Mouse (Mus musculus) heart, adult 11 months (tissue): Measurements from ENCODE around the gene Ovol1.

Source experiments
- DNase-seq: peaks from one replicate; pipeline ENCODE4 v3.0.0; 2022

Gene Ovol1

DNA sequence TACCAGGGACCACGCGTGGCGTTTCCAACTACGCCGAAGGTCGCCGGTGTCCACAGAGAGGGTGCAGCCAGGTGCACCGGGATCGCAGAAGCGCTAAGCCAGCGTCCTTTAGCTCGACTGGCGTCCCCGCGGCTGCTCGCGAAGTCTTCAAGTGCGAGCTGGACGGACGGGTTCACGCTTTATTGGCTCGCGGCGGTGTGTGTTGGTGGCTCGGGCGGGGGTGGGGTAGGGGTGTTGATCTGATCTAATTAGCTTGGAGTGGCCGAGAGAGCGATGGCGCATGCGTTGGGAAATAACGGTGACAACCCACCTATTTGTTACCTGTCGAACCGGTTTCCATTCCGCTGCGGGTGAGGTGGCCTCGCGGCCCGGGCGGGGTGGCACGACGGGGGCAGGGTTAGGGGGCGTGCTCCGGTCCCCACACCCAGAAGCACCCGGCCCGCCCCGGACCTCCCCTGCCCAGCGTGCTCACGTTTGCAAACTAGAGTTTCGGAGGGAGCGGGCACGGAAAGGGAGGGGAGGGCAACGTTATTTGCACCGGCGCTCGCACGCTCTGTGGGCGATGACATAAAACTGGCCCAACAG is at the start of gene Ovol1:
Gene Ovol1 (minus strand): TSS at position 190 of the 585 bp plus-strand sequence.
- no peak for DNase-seq

GRCm38 (mm10) chr19:5609547-5610404 is 49.3 kb upstream of the Ovol1 start, which contains the start of gene Kat5:
Gene Kat5, minus strand, starts transcription at chr19:5610237.
- DNase-seq: peak; percentile 99

GRCm38 (mm10) chr19:5609171-5609546 is 48.7 kb upstream of the Ovol1 start:
- DNase-seq: no peak

DNA sequence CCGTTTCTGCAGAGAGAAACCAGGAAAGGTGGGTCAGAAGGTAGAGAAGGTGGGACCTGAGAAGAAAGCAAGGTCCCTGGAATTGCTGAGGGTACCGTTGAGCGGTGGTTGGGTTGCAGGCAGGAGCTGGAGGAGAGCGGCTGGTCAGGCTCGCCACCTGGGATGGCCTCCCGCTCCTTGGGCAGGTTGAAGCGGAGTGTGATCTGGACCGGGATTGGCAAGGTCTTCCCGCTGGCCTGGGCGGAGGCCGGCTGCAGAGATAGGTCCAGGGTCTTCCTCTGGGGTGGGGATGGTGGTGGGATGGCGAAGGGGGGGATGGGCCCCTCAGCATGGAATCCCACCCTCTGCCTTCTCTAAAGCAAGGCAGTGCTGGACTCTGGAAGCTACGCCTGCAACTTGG is 48.3 kb upstream of the Ovol1 start:
- peak; percentile 92 for DNase-seq

DNA sequence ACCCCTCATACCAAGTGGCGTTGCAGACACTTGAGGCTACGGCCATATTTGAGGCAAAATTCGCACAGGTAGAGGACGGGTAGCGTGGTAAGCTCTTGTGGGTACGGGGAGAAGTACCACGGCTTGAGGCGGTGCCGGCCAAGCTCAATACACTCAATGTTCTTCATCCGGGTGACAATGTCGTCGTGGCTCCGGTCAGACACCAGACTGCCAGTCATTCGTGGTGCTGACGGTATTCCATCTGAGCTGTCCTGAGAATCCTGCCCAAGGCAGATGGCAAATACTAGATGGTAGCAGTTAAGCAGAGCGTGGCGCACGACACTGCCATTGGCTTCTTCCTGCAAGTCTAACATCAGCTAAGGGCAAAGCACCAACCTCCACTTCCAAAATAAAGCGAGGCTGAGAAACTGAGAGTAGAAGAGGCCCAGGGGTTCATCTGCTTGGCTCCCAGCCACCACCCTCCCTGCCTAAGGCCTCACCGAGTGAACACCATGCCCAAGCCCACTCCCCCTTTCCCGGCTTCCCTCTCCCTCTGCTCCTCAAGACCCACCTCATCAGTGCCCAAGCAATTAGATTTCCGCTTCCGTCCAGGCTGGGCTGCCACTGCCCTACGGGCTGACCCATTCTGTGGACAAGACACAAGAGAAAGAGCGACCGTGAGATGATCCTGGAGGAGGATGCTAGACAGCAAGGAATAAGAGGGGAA is 47.4 kb upstream of the Ovol1 start:
- DNase-seq: peak; percentile 92

DNA sequence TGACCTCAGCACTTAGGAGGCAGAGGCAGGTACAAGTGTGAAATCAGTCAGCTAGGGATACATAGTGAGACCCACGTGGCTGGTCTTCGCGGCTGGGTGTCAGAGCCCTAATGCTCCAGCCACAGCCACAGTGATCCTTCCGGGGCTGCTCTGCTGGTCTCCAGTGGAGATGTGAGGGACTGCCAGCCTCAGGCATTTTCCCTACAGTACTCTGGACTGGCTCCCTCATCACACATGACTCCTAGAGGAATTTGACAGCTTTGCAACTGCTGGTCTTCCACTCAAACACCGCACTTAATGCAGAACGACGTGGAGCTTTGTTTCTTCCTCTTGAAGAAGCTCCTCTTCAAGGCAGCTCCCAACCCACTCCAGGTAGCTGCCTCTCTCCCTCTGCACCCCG is 45.8 kb upstream of the Ovol1 start:
- DNase-seq: no peak

- no peak for DNase-seq
Measured at GRCm38 (mm10) chr19:5605126-5605525, 44.7 kb upstream of the Ovol1 start.

- peak; percentile 90 for DNase-seq
Measured at GRCm38 (mm10) chr19:5603664-5604063, 43.2 kb upstream of the Ovol1 start.

DNA sequence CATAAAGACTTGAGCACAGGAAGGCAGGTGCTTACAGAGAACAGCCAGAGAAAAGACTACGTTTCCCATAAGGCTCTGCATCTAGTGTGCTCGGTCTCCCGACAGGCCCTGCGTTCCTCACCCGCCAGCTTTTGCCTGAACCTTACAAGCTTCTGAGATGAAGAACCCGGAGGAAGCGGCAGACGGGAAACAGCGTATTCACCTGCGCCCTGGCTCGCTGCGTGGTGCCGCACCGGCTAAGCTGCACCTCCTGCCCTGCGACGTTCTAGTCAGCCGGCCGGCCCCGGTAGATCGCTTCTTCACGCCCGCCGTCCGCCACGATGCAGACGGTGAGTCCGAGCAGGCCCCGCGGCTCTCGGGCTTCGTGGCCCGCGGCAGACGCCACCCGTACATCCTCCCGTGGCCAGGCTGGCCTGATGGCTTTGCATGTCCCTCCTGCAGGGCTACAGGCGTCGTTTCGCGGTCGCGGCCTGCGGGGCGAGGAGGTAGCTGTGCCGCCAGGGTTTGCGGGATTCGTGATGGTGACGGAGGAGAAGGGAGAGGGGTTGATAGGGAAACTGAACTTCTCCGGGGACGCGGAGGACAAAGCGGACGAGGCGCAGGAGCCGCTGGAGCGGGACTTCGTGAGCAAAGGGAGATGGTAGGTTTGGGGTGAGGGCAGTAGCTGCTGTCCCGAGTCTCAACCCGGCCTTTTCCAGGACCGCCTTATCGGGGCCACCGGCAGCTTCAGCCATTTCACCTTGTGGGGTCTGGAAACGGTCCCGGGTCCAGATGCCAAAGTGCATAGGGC is 41.5 kb upstream of the Ovol1 start, which contains the start of gene Rnaseh2c:
Gene Rnaseh2c (plus strand): TSS at position 122 of the 790 bp plus-strand sequence.
- peak; percentile 97 for DNase-seq

DNA sequence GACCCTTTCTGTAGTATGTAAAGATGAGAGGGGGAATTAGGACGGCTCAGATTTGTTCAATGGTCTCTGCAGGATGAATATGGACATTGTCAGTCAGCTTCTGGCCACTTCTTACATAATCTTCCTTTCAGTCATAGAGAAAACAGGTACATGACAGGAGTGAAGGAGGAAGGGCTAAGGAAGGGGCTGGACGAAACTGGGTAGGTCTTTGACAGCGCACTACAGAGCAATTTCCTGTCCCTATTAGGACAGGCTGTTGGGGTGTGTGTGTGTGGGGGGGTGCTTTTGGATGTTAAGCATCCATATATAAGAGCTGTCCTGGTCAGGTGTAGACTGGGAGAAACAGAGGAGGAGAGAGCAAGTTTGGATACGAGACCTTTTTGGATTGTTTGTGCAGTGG is 38.8 kb upstream of the Ovol1 start:
- no peak for DNase-seq

- DNase-seq: no peak
Measured at GRCm38 (mm10) chr19:5591888-5592287, 31.4 kb upstream of the Ovol1 start.

GRCm38 (mm10) chr19:5589159-5589558 is 28.7 kb upstream of the Ovol1 start:
- peak; percentile 74 for DNase-seq

DNA sequence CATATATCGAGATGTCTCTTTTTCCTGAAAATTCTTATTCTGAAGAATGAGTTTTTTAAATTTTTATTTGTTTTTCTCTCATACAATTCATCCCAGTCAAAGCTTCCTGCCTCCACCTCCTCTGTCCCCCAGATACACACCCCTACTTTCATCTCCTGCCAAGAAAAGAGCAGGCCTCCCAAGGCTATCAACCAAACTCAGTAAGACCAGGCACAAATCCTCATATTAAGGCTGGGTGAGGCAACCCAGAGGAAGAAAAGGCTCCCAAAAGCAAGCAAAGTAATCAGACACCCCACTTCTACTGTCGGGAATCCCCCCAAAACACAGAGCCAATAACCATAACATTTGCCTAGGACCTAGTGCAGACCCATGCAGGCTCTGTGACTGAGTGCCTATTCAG is 21.5 kb upstream of the Ovol1 start:
- no peak for DNase-seq

DNA sequence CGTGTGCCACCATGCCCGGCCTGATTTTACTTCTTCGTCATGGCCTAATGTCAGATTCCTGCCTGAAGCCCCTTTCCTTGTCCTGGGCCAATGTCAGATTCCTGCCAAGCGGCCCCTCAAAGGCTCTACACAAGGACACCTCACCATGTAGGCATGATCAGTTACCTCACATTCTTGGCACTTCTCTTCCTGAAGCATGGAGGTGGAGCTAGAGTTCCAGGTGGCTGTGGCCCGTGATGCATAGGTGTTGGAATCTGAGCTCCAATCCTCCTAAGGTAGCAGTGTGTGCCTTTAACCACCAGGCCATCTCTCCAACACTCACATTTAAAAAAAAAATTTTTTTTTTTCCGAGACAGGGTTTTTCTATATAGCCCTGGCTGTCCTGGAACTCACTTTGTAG is 20.3 kb upstream of the Ovol1 start:
- DNase-seq: peak; percentile 66

DNA sequence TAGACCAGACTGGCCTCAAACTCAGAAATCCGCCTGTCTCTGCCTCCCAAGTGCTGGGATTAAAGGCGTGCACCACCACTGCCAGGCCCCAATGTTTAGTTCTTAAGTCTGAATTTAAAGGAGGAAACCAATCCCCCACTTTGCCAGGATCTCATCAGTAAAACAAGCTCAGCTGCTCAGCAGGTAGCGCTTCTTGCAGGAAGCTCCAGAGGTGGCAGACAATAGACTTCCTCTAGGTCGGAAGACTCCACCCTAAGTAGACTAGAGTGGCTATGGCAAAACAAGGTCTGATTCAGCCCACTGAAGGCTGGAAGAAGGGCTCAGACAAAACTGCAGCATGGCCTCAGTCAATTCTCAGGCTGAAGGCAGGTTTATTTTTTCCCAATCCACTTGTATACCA is 19.5 kb upstream of the Ovol1 start:
- no peak for DNase-seq

- DNase-seq: no peak
Measured at GRCm38 (mm10) chr19:5575336-5575735, 14.9 kb upstream of the Ovol1 start.

GRCm38 (mm10) chr19:5572331-5573125 is 12.1 kb upstream of the Ovol1 start:
- DNase-seq: peak; percentile 95

DNA sequence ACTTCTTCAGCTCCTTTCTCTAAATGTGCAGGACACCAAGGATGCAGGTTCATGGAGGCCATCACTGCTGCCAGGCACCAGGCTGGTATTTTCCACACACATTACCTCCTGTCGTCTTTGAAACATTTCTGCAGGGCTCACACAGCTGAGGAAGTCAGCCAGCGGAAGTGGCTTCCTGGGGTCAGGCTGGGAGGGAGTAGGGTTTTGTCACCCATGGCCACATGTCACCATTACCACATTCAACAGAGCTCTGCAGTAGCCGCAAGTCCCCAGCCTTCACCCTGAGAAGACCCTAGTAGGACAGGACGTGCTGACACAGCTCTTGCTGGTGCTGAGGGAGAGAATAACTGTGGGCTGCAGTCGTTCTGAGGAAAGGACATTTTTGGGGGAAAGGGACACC is 11.4 kb upstream of the Ovol1 start:
- peak; percentile 96 for DNase-seq

DNA sequence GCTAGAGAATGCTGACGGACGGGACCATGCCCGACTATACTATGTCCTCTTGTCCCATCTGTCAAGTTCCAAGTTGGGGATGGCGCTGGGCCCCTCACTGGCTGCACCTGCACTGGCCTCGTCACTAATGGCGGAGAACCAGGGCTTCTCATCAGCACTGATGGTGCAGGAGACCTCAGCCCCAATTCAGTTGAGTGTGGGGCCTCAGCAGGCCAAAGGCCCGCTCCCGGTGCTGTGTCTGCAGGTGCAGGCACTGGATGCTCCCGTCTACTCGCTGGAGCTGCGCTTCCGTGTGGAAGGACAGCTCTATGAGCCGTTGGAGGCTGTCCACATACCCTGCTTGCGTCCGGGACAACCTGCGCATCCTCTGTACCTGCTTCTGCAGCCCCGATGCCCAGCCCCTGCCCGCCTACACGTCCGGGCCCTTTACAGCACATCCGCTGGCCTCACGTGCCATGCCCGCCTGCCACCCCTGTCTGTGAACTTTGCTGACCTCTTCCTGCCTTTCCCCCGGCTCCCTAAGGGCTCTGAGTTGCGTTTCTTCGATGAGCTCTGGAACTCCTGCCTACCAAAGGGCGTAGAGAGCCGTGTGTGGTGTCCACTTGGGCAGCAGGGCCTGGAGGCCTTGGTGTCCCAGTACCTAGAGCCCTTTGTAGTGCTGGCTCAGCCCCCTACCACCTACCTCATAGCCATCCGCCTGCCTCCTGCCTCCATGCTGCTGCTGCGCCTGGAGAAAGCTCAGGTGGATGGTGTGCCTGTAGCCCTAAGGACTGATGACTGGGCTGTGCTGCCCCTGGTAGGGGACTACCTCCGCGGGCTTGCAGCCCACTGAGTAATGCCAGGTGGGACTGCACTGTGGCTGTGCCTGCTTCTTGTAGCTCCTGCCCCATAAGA is 10.2 kb upstream of the Ovol1 start:
- DNase-seq: peak; percentile 90

DNA sequence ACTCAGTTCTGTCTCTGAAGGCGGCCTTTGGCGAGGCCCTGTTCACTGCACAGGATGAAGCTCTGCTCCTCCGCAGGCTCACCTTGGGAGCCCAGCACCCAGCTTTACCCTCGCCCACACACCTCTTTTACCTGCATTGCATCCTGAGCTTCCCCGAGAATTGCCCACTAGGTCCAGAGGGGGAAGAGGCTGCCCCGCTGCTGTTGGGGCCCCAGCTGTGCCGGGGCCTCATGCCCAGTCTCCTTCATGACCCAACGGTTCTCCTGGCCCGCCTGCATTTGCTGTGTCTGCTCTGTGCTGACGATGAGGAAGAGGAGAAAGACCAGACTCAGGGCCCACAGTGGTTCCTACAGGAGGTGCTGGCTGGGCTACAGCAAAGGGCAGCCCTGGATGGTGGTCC is 9.1 kb upstream of the Ovol1 start:
- DNase-seq: peak; percentile 93
